Comparison of ENCODE assay signal across 21 mouse cellular contexts in the genomic region with DNA sequence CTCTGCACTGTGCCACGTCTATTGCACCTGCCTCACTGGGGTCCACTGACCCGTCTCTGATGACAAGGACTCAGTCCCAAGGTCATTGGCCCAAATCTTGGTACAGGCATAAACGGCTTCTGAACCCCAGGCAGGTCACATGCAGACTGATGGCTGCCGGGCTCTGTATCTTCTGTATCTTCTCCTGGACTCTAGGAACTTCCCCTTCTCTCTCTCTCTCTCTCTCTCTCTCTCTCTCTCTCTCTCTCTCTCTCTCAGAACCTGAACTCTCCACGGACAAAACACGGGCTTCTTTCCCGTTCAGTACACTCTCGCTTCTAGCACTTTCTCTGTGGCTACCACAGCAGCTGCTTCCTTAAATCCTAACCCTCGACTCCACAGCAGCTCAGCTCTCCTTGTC. TPM values are rescaled to one million over a fixed set of nuclear protein-coding genes. Genes with fewer than 3 reads are reported as not detected.
"Had no signal": no experiment of that assay in that cellular context is flagged by ENCODE, and none has a peak within 500 bp of the region (broad histone marks: within the 10 kb centered on the region; RNA-seq: fewer than 3 reads in every experiment).

No protein-coding gene starts in this region.

- H3K27me3 ChIP-seq: neural tube, embryonic 13.5 days; neural tube, embryonic 15.5 days; stomach, embryonic 15.5 days had no signal

- H3K36me3 ChIP-seq: neural tube, embryonic 13.5 days; neural tube, embryonic 15.5 days; stomach, embryonic 15.5 days had no signal

- H3K4me3 ChIP-seq: neural tube, embryonic 13.5 days; neural tube, embryonic 15.5 days; stomach, embryonic 15.5 days had no signal

- H3K9me3 ChIP-seq: neural tube, embryonic 15.5 days; stomach, embryonic 15.5 days had no signal

- DNase-seq: retina, postnatal 1 day; right cerebral cortex, adult 18-20 months; right cerebral cortex, postnatal 14 days; right cerebral cortex, postnatal 25 days; right cerebral cortex, postnatal 4 days; spleen, adult 18-20 months; thymus, adult 18-20 months; thymus, adult 2 months; thymus, postnatal 14 days; thymus, postnatal 25 days; thymus, postnatal 36 days; thymus, postnatal 4 days had no signal

- H3K9ac ChIP-seq: neural tube, embryonic 13.5 days; neural tube, embryonic 15.5 days; stomach, embryonic 15.5 days had no signal

- H3K27ac ChIP-seq: neural tube, embryonic 13.5 days; neural tube, embryonic 15.5 days; stomach, embryonic 15.5 days; stomach, postnatal 0 days had no signal

RNA-seq across cellular contexts. Expression of a gene that starts 1.9 kb away (rescaled TPM):
- total RNA-seq: neutrophil, adult 5-6 weeks had no signal
- polyA plus RNA-seq: neural tube, embryonic 13.5 days; neural tube, embryonic 14.5 days; neural tube, embryonic 15.5 days had no signal

RNA-seq across cellular contexts. Expression of a gene that starts 16.6 kb away (rescaled TPM):
- total RNA-seq: neutrophil, adult 5-6 weeks had no signal
- polyA plus RNA-seq: neural tube, embryonic 14.5 days; spleen, adult 2 months; urinary bladder, adult 2 months had no signal

RNA-seq across cellular contexts. Expression of a gene that starts 19.1 kb away (rescaled TPM):
- total RNA-seq: neutrophil, adult 5-6 weeks had no signal
- polyA plus RNA-seq: neural tube, embryonic 13.5 days; neural tube, embryonic 14.5 days; neural tube, embryonic 15.5 days; spleen, adult 2 months; urinary bladder, adult 2 months had no signal

RNA-seq across cellular contexts. Expression of a gene that starts 52.8 kb away (rescaled TPM):
- polyA plus RNA-seq: neural tube, embryonic 13.5 days; neural tube, embryonic 14.5 days; small intestine, adult 2 months had no signal
